Comparison of ENCODE assay signal across 16 mouse cellular contexts in the genomic region with DNA sequence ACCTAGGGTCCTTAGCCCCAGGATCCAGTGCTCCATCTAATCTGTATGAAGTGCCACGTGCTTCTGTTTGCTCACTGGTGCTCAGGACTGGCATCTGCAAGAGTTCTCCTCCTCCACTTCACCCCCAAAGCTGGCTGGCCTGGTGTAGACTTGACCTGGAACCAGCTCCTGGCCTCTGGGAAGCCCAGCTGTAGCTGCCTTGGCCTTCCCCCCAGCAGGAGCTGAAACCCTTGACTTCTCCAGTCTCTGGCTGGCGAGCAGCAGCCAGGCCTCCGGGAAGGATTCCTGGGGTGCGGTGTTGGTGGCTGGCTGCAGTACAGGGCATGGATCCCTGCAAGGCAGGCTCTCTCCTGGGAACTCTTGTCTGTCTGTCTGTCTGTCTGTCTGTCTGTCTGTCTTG. TPM values are rescaled to one million over a fixed set of nuclear protein-coding genes. Genes with fewer than 3 reads are reported as not detected.
DNase-seq lines count a peak whose midpoint lies in the region; ATAC-seq and TF ChIP-seq lines count a peak whose summit lies in the region.
"Had no signal": no experiment of that assay in that cellular context is flagged by ENCODE, and none has a peak within 500 bp of the region (broad histone marks: within the 10 kb centered on the region; RNA-seq: fewer than 3 reads in every experiment).

No protein-coding gene starts in this region.

- peak; percentile 34 for DNase-seq in kidney, adult 11 months
- DNase-seq in midbrain, embryonic 11.5 days (ENCODE audit: low spot score, missing footprints), result peak; percentile 79
- no peak for DNase-seq in midbrain, postnatal 0 days (ENCODE audit: low spot score)
- peak; percentile 55 for DNase-seq in heart, postnatal 25 days (ENCODE audit: low spot score)
- DNase-seq in embryo, embryonic 10.5 days (ENCODE audit: low spot score), result no peak

- H3K4me2 ChIP-seq in kidney, embryonic 14.5 days (replicated peaks; ENCODE audit: low read depth, low read length), result no peak overlapping the region
- H3K4me2 ChIP-seq in midbrain, embryonic 11.5 days, result no peak overlapping the region
- H3K4me2 ChIP-seq in midbrain, postnatal 0 days (ENCODE audit: low read depth, low read length, poor library complexity, severe bottlenecking), result no peak overlapping the region
- H3K4me2 ChIP-seq in forebrain, embryonic 12.5 days, result no peak overlapping the region
- H3K4me2 ChIP-seq: liver, embryonic 13.5 days had no signal

- no peaks in the 10 kb centered on the region for H3K4me1 ChIP-seq in kidney, embryonic 14.5 days (ENCODE audit: control insufficient read depth, insufficient read depth, low read length)
- no peaks in the 10 kb centered on the region for H3K4me1 ChIP-seq in midbrain, embryonic 11.5 days (ENCODE audit: control insufficient read depth, insufficient read depth, low read length)
- H3K4me1 ChIP-seq in midbrain, postnatal 0 days (ENCODE audit: insufficient read depth, low read length), result no peaks in the 10 kb centered on the region
- no peaks in the 10 kb centered on the region for H3K4me1 ChIP-seq in forebrain, embryonic 12.5 days
- H3K4me1 ChIP-seq: embryonic facial prominence, embryonic 10.5 days had no signal

- WGBS in kidney, embryonic 14.5 days, result 79% methylated on average over 4 of the region's 4 CpGs
- 68% methylated on average over 4 of the region's 4 CpGs for WGBS in midbrain, embryonic 11.5 days
- WGBS in midbrain, postnatal 0 days, result 68% methylated on average over 4 of the region's 4 CpGs
- 81% methylated on average over 4 of the region's 4 CpGs for WGBS in forebrain, embryonic 12.5 days

- no peak overlapping the region for H3K27ac ChIP-seq in kidney, embryonic 14.5 days (ENCODE audit: low read depth, low read length)
- H3K27ac ChIP-seq in midbrain, embryonic 11.5 days (ENCODE audit: low read depth, low read length), result no peak overlapping the region
- H3K27ac ChIP-seq in midbrain, postnatal 0 days (ENCODE audit: low read depth, low read length), result no peak overlapping the region
- no peak overlapping the region for H3K27ac ChIP-seq in forebrain, embryonic 12.5 days
- H3K27ac ChIP-seq: embryonic facial prominence, embryonic 10.5 days; kidney, postnatal 0 days; liver, embryonic 13.5 days had no signal

- intact Hi-C loops in heart, postnatal 25 days (cut with DNase I), result no loop called here

- H3K27me3 ChIP-seq in kidney, embryonic 14.5 days (ENCODE audit: control insufficient read depth, insufficient read depth, low read length), result no peaks in the 10 kb centered on the region
- H3K27me3 ChIP-seq in midbrain, embryonic 11.5 days (ENCODE audit: control insufficient read depth, insufficient read depth, low read length), result no peaks in the 10 kb centered on the region
- no peaks in the 10 kb centered on the region for H3K27me3 ChIP-seq in midbrain, postnatal 0 days (ENCODE audit: insufficient read depth, low read length)
- 0 out of 2 replicates have a peak, but pooled peaks cover 10% of the 10 kb centered on the region for H3K27me3 ChIP-seq in forebrain, embryonic 12.5 days
- H3K27me3 ChIP-seq: liver, embryonic 13.5 days had no signal

- no peak for ATAC-seq in kidney, embryonic 14.5 days (ENCODE audit: low FRiP score, low TSS enrichment)
- no peak for ATAC-seq in midbrain, embryonic 11.5 days (ENCODE audit: low FRiP score)
- no peak for ATAC-seq in midbrain, postnatal 0 days (ENCODE audit: low FRiP score)
- ATAC-seq in forebrain, embryonic 12.5 days (ENCODE audit: low FRiP score), result no peak

- no peak overlapping the region for H3K9ac ChIP-seq in kidney, embryonic 14.5 days (ENCODE audit: low read depth, low read length)
- no peak overlapping the region for H3K9ac ChIP-seq in midbrain, embryonic 11.5 days (ENCODE audit: low read length)
- no peak overlapping the region for H3K9ac ChIP-seq in midbrain, postnatal 0 days (replicated peaks; ENCODE audit: low read length, poor library complexity, severe bottlenecking)
- H3K9ac ChIP-seq in forebrain, embryonic 12.5 days, result no peak overlapping the region
- H3K9ac ChIP-seq: forebrain, postnatal 0 days; liver, embryonic 13.5 days had no signal

- H3K4me3 ChIP-seq in kidney, embryonic 14.5 days (ENCODE audit: low read length), result no peak overlapping the region
- H3K4me3 ChIP-seq in midbrain, embryonic 11.5 days (ENCODE audit: low read depth, low read length), result no peak overlapping the region
- no peak overlapping the region for H3K4me3 ChIP-seq in midbrain, postnatal 0 days (ENCODE audit: low read depth, low read length)
- H3K4me3 ChIP-seq in forebrain, embryonic 12.5 days (replicated peaks), result no peak overlapping the region
- H3K4me3 ChIP-seq: embryonic facial prominence, embryonic 10.5 days; erythroblast, embryonic 14.5 days; liver, embryonic 13.5 days had no signal

- no peaks in the 10 kb centered on the region for H3K9me3 ChIP-seq in kidney, embryonic 14.5 days (ENCODE audit: control insufficient read depth, low read length)
- no peaks in the 10 kb centered on the region for H3K9me3 ChIP-seq in midbrain, embryonic 11.5 days (ENCODE audit: control insufficient read depth, low read length)
- H3K9me3 ChIP-seq in midbrain, postnatal 0 days (ENCODE audit: low read length), result no peaks in the 10 kb centered on the region
- H3K9me3 ChIP-seq in forebrain, embryonic 12.5 days, result no peaks in the 10 kb centered on the region
- H3K9me3 ChIP-seq: embryonic facial prominence, embryonic 10.5 days; liver, embryonic 13.5 days had no signal

- no peak for TF ChIP-seq CTCF in midbrain, postnatal 0 days (IDR thresholded peaks at IDR 0.05)

- H3K36me3 ChIP-seq in kidney, embryonic 14.5 days (ENCODE audit: control insufficient read depth, insufficient read depth, low read length), result no peaks in the 10 kb centered on the region
- H3K36me3 ChIP-seq in midbrain, embryonic 11.5 days (ENCODE audit: control insufficient read depth, insufficient read depth, low read length), result no peaks in the 10 kb centered on the region
- H3K36me3 ChIP-seq in midbrain, postnatal 0 days (ENCODE audit: insufficient read depth, low read length), result no peaks in the 10 kb centered on the region
- H3K36me3 ChIP-seq in forebrain, embryonic 12.5 days (replicated peaks), result no peaks in the 10 kb centered on the region
- H3K36me3 ChIP-seq: embryonic facial prominence, embryonic 10.5 days; liver, embryonic 13.5 days had no signal

RNA-seq across cellular contexts. Expression of a gene that starts 16.4 kb away (rescaled TPM):
- 0.37 and 0.64 TPM in 2 replicates for polyA plus RNA-seq in kidney, embryonic 14.5 days (2014; fragmentation: Nextera tagmentation; extraction: Ambion mirVana)
- 1.2 and 1.6 TPM in 2 replicates for polyA plus RNA-seq in midbrain, embryonic 11.5 days (2014; fragmentation: Nextera tagmentation; extraction: Ambion mirVana)
- 23.8 and 31.8 TPM in 2 replicates for total RNA-seq in midbrain, postnatal 0 days (2014; rRNA removed)
- polyA plus RNA-seq in midbrain, postnatal 0 days (2015; fragmentation: Nextera tagmentation; extraction: Ambion mirVana), result 14.4 and 14.8 TPM in 2 replicates
- under 1 TPM; 0.25 to 0.39 TPM for total RNA-seq in heart, postnatal 25 days (2021)
- 1.6 and 1.8 TPM in 2 replicates for polyA plus RNA-seq in forebrain, embryonic 12.5 days (2016; fragmentation: Nextera tagmentation; extraction: Ambion mirVana)
- total RNA-seq: gastrocnemius, postnatal 36 days had no signal

RNA-seq across cellular contexts. Expression of a gene that starts 27.8 kb away (rescaled TPM):
- polyA plus RNA-seq in kidney, embryonic 14.5 days (2014; fragmentation: Nextera tagmentation; extraction: Ambion mirVana), result 0.54 TPM in 1 of 2 replicates, not detected in the other
- not detected in 2 replicates for polyA plus RNA-seq in midbrain, embryonic 11.5 days (2014; fragmentation: Nextera tagmentation; extraction: Ambion mirVana)
- 0.16 TPM in 1 of 2 replicates, not detected in the other for total RNA-seq in midbrain, postnatal 0 days (2014; rRNA removed)
- 0.15 TPM in 1 of 2 replicates, not detected in the other for polyA plus RNA-seq in midbrain, postnatal 0 days (2015; fragmentation: Nextera tagmentation; extraction: Ambion mirVana)
- total RNA-seq in heart, postnatal 25 days (2021), result not detected
- 0.26 TPM in 1 of 2 replicates, not detected in the other for polyA plus RNA-seq in forebrain, embryonic 12.5 days (2016; fragmentation: Nextera tagmentation; extraction: Ambion mirVana)
- total RNA-seq: forebrain, postnatal 0 days; MEL had no signal
- polyA plus RNA-seq: CD4-positive, CD25-positive, alpha-beta regulatory T cell, adult 4 months; erythroblast, embryonic 14.5 days; kidney, postnatal 0 days; midbrain, embryonic 14.5 days had no signal

RNA-seq across cellular contexts. Expression of a gene that starts 34.4 kb away (rescaled TPM):
- 36.7 and 56.5 TPM in 2 replicates for polyA plus RNA-seq in kidney, embryonic 14.5 days (2014; fragmentation: Nextera tagmentation; extraction: Ambion mirVana)
- 87.6 and 93.8 TPM in 2 replicates for polyA plus RNA-seq in midbrain, embryonic 11.5 days (2014; fragmentation: Nextera tagmentation; extraction: Ambion mirVana)
- total RNA-seq in midbrain, postnatal 0 days (2014; rRNA removed), result 52.8 and 63.0 TPM in 2 replicates
- 97.1 and 98.8 TPM in 2 replicates for polyA plus RNA-seq in midbrain, postnatal 0 days (2015; fragmentation: Nextera tagmentation; extraction: Ambion mirVana)
- total RNA-seq in heart, postnatal 25 days (2021), result 10 to 100 TPM; 37.3 to 41.6 TPM
- 120 and 126 TPM in 2 replicates for polyA plus RNA-seq in forebrain, embryonic 12.5 days (2016; fragmentation: Nextera tagmentation; extraction: Ambion mirVana)

RNA-seq across cellular contexts. Expression of a gene that starts 35.0 kb away (rescaled TPM):
- polyA plus RNA-seq in kidney, embryonic 14.5 days (2014; fragmentation: Nextera tagmentation; extraction: Ambion mirVana), result 0.51 and 0.65 TPM in 2 replicates
- polyA plus RNA-seq in midbrain, embryonic 11.5 days (2014; fragmentation: Nextera tagmentation; extraction: Ambion mirVana), result 3.9 and 5.9 TPM in 2 replicates
- 14.3 and 17.0 TPM in 2 replicates for total RNA-seq in midbrain, postnatal 0 days (2014; rRNA removed)
- 7.3 and 9.3 TPM in 2 replicates for polyA plus RNA-seq in midbrain, postnatal 0 days (2015; fragmentation: Nextera tagmentation; extraction: Ambion mirVana)
- 10 to 100 TPM; 19.1 to 26.8 TPM for total RNA-seq in heart, postnatal 25 days (2021)
- 5.3 and 5.4 TPM in 2 replicates for polyA plus RNA-seq in forebrain, embryonic 12.5 days (2016; fragmentation: Nextera tagmentation; extraction: Ambion mirVana)
- total RNA-seq: MEL had no signal
- polyA plus RNA-seq: erythroblast, embryonic 14.5 days had no signal

Comparison
In these comparisons a context has a peak if more than half of its experiments do, and no peak if none do; other contexts are left out.
1. DNase-seq: peak in kidney, adult 11 months (single experiment), midbrain, embryonic 11.5 days (single experiment) and heart, postnatal 25 days (single experiment); none in midbrain, postnatal 0 days (single experiment) and embryo, embryonic 10.5 days (single experiment).